Mouse (Mus musculus) c-Kit-positive CD71-positive TER-119-negative erythroid progenitor cells, embryonic 14.5 days (primary cell): ENCODE measurements around the gene Rnf41.

Experiments
- DNase-seq: peaks from one replicate; pipeline ENCODE4 v3.0.0-alpha.2; 2013; ENCODE audit warnings: low read depth

Gene Rnf41

DNA sequence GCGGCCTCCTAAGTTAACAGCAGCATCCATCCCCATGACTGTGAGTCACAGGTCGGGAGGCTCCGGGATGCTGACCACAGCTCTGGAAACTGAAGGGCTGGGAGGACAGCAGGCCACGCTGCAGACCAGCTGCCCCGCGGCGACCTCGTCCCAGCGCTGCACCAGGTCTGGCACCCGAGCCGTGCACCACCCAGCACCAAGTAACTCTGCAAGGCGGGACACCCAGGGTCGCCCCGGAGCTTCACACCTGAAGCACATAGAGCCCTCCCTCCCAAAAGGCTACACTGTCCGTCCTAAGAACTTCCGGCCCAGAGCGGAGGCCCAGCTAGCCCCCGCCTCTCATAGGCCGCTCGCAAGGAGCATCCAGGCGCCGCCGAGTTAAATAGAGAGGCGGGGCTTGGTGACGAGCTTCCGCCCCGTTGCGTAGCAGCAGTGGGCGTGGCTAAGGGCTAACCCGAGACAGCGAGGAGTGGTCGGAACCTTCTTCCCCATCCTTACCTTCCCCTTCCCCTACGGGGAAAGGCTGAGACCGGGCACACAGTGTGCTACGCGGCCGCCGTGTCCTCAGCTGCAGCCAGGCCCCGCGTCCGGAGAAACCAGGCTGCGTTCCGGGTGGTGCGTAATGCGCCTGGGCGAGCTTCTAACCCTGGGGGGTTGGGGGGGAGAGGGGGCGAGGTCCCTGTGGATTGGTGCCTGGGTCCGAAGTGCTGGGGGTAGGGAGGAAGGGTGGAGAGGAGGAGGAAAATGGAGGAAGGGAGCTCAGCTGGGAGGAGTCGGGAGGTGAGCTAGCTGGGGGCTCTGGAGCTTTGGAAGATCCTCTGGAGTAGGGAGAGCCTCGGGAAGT is at the start of gene Rnf41, which contains the start of gene Nabp2:
Gene Rnf41 (plus strand): TSS at position 447 of the 844 bp plus-strand sequence.
Gene Nabp2 (minus strand): TSS at position 282 of the 844 bp plus-strand sequence.
- peak; percentile 92 for DNase-seq

DNA sequence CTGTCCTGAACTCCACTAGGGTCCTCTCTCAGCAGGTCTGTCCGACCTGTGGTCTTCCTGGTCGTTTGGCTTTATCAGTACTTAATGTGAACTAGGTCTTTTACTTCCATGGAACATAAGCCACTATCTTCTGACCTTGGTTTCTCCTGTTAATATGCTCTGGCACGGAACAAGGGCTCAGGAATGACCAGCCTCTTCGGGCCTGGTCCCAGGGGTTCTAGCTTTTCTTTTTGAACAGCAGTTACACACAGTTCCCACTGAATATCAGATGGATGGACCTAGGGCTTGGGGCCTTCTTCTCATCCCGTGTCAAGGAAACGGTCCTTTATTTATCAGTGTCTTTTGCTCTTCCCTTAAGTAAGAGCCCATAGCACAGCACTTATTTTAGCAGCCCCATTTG is 49.6 kb upstream of the Rnf41 start:
- DNase-seq: no peak

DNA sequence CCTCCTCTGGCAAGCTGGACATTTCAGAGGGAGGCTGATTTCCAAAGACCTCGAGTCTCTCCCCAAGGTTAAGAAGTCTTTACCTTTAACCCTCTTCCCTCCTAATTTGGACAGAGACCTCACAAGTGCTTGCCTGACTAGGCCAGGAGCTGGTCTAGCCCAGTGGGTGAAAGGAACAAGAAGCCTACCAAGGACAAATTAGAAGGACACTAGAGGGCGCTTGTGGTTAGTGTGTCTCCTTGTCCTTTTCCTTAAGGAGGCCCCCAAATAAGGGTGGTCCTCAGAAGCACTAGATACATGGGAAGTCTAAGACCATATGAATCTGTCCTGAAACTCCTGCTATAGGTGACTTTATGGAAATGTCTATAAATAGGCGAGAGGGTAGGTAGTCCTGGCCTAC is 48.9 kb upstream of the Rnf41 start:
- DNase-seq: no peak

DNA sequence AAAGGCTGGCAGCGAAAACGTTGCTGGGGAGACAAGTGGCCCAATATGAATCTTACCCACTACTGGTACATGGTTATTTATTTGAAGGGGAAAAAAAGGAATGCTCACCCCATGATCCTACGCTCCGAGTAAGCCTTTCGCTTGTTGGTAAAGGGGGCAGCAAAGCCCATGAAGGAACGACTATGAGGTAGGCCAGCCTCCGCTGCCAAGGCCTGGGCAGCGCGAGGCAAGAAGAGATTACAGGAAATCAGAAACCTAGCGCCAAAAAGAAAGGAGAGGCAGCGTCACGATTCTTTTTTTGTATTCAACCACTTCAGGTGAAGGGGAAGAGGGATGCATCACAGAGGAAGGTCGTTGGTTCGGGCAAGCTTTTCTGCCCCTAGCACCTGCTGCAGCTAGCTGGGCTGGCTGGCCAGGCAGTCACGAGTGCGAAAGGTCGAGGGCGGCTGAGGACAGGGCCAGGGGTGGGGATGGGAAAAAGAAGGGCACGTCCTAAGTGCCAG is 43.5 kb upstream of the Rnf41 start:
- no peak for DNase-seq

DNA sequence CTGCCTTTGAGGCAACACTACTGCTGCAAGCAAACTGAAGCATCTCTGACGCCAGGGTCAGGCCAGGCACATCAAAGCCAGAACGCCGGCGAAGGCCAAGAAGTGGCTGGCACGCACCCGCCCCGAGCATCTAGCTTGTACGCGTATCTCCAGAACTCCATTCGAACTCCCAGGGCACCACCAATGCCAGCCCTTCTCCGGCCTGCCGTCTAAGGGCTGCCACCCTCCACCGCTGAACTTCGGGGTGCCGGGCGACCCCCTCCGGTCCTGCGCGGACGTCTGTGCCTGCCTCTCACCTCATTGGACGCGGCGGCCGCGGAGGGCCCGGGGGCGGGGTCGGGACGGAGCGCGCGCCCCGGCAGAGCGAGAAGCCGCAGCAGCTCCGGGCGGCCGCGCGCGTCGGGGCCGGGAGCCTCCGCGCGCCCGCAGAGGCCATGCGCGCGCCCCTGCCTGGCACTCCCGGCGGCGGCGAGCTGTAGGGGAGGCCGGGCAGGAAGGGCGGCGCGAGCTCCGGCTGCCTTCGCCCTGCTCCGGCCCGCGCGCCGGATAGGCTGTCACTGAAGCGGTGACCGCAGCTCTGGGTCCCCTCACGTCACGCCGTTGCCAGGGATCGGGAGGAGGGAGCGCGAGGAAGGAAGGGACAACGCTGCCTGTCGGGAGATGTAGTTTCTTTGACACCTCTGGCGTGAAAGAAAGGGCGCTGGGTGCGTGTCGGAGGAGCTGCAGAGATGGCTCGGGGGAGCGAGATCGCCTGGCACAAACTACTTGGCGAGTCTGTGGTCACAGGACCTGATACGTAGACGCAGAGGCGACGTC is 42.8 kb upstream of the Rnf41 start, which contains the start of gene Coq10a:
Gene Coq10a (minus strand): TSS at position 596 of the 816 bp plus-strand sequence.
- DNase-seq: peak; percentile 76

DNA sequence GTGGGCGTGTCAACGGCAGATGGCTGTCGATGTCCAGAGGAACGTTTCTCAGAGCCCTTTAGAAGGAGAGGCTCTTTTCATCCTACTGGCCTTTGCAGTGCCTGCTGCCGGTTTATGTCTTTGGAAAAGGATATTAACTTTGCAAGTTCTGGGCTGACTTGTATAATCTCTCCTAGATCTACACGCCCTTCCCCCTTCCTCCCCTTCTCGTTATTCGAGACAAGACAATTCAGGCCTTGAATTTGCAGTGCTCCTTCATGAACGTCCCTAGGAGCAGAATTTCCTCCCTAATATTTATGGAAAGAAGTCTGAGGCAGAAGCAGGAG is 42.3 kb upstream of the Rnf41 start:
- DNase-seq: no peak

DNA sequence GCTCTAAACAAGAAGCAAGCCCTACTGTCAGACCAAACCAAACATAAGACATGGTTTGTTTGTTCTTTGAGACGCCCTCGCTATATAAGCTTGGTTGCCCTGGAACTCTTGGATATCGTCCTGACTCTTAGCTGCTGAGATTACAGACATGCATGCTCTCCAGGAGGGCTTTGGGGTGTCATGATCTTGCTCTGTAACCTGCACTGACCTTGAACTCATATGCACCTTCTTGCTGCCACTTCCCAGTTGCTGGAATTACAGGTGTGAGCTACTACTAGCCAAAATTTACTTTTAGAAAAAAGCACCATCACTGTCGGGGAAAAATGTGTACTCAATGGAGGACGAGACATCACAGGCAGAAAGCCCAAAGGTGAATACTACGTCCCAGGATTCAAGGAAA is 41.9 kb upstream of the Rnf41 start:
- DNase-seq: no peak

DNA sequence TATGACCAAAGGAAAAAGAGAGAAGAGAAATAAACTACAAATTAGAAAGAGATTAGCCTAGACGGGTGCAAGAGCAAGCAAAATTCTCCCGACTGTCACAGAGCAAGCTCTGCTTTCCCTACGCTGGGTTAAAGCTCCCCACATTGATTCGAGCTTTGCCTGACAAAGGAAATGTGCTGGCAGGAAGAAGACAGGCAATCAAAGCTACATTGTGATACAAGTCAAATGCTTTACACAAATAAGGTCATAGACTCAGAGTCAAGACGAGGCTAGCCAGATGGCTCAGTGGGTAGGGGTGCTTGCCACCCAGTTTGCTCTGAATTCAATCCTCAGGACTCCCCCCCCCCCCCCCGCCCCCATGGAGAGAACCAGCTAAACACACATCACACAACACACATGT is 41.4 kb upstream of the Rnf41 start:
- DNase-seq: no peak

DNA sequence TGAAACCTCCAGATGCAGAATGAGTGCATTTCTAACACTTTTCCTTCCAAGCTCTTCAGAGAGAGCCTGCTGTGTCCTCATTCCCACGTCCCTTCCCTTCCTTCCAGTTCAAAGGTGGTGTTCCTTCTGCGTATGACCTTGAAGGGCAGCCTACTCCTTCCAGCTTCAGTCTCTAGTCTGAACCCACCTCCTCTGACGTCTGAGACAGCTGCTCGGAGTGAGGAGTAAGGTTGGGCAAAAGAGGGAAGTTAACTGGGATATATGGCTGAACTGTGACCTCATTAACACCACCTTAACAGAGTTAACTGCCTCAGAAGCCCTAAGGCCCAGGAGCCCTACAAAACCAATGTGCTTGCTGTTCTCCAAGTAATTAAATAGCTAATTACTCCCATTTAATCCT is 40.9 kb upstream of the Rnf41 start:
- no peak for DNase-seq

DNA sequence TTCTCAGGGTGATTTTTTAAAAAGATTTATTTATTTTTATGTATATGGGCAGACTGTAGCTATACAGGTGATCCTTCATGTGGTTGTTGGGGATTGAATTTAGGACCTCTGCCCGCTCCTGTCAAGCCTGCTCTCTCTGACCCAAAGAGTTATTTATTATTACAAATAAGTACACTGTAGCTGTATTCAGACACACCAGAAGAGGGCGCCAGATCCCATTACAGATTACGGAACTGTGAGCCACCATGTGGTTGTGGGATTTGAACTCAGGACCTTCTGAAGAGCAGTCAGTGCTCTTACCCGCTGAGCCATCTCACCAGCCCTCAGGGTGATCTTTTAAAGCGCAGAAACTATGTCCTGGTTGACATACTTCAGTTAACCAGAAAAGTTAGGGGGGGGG is 39.3 kb upstream of the Rnf41 start:
- DNase-seq: no peak

DNA sequence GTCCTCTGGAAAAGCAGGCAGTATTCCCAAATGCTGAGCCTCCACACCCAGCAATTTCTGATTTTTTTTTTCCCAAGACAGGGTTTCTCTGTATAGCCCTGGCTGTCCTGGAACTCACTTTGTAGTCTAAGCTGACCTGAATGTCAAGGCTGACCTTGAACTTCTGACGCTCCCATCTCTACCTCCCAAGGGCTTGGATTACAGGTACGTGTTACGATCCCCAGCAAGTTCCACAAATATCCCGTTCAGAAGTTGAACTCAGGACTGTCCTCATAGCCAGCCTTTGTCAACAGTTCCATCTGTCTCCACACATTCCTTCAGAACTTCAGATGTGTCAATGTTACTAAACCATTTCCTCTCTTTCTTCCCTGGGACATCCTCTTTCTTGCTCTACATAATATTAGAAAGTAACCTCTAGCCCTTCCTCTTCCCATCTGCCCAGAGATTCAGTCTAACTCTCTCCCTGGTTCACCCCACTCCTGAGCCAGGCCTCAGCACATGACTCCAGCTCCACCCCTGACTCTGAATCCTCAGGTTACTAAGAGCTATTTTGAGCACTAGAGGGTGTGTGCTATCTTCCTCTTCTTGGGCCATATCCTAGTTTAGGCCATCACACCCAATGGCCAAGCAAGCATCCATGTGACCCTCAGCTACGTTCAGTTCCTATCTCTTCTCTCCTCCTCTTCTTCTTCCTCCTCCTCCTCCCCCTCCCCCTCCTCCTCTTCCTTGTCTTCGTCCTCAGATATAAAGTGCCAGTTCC is 38.3 kb upstream of the Rnf41 start:
- DNase-seq: no peak

DNA sequence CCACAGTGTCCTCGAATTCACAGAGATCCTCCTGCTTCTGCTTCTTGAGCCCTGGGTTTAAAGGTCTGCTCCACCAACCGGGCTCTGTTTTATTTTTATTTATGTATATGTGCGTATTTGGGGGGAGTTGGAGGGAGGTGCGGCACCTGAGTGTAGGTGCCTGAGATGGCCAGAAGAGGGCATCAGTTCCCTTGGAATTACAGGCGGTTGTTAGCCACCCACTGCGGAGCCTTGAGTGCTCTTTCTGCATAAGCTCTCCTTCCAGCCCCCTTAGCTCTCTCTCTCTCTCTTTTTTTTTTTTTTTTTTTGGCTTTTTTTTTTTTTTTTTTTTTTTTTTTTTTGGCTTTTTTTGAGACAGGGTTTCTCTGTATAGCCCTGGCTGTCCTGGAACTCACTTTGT is 37.1 kb upstream of the Rnf41 start:
- DNase-seq: no peak

DNA sequence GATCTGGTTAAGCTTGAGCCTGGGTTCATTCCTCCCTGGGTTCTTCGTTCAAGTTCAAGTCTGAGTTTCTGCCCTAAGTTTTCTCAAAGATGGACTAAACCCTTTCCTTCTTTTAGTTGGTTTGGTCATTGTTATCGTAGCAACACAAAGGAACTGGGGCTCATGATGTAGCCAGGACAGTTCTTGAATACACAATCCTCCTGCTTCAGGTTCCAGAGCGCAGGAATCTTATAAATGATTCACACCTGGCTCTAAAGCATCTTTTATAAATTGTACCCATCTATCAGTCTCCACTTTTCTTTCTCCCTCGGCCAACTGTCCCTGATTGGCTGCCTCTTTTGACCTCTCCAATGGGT is 35.4 kb upstream of the Rnf41 start:
- no peak for DNase-seq

DNA sequence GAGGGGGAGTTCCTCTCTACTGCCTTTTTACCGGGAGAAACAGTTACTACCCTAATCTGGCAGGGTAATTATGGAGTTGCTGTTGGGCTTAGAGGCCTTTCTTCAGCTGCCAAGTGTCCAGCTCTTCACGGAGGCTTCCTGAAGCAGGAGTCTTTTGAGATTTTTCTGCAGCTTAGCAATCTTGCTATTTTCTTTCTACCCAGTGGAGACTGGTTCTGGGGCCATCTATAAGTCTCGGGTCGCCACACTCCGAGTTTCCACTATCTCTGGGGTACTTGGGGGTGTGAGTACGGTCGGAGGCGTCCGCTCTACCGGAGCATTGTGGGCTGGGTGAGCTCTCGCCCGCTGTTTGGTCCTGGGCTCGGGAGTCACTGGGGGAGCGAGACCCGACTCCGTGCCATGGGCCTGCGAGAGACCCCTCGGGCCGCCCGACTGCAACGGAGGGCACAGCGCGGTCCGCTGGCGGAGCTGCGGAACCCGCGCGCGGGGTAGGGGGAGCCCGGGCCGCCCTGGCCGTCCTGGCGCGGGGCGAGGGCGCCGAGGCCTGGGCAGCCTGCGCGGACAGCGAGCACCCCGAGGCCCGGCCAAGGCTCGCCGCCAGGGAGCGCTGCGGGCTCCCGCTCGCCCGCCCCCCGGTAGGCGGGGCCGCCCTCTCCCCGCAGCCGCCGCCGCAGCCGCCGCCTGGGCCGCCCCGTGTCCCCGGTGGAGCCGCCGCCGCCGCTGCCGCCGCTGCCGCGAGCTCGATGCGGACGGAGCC is 34.8 kb upstream of the Rnf41 start, which contains the start of gene Ankrd52:
Gene Ankrd52 (plus strand): TSS at position 661 of the 757 bp plus-strand sequence.
- peak; percentile 54 for DNase-seq

DNA sequence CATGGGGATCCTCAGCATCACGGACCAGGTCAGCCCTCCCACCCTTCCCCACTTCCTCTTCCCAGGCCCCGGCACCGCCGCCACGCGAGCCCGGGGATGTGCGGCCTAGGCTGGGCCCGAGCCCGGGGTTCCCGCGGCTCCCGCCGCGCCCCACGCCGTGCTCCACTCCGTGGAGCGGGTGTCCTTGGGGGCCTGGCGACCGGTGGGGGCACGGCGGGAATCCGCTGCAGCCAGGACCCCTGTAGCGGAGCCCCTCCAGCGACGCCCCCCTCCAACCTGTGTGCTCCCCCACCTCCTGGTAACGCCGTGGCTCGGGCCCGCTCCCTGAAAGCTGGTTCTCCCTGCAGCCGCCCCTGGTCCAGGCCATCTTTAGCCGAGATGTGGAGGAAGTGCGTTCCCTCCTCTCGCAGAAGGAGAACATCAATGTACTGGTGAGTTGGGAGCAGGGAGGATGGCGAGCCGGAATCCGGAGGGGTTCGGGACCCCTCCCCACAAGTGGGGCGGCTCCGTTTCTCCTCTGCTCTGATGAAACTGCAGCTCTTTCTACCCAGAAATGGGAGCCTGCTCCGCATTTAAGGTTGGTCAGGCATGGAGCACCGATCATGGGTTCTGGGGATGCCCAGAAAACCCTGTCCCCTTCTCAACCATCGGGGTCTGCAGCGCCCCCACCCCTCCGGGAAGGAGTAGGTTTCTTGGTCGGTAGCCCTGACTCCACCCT is 34.1 kb upstream of the Rnf41 start:
- DNase-seq: no peak

DNA sequence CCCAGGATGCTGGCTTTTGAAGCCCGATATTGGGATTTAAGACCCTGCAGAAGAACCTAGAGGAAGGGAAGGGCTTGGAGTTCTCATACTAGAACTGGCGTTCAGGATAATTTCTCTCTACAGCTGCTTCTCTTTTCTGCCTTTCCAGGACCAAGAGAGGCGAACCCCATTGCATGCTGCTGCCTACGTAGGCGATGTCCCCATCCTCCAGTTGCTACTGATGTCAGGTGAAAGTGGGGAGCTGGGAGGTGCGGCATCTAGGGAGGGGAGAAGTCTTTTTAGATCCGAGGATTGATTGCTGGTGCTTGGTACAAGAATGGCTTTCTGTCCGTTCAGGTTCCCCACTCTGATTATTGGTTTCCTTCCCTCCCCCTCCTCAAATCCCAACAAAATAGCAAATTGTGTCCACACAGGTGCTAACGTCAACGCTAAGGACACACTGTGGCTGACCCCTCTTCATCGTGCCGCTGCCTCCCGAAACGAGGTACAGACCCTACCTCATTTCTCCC is 33.5 kb upstream of the Rnf41 start:
- no peak for DNase-seq

DNA sequence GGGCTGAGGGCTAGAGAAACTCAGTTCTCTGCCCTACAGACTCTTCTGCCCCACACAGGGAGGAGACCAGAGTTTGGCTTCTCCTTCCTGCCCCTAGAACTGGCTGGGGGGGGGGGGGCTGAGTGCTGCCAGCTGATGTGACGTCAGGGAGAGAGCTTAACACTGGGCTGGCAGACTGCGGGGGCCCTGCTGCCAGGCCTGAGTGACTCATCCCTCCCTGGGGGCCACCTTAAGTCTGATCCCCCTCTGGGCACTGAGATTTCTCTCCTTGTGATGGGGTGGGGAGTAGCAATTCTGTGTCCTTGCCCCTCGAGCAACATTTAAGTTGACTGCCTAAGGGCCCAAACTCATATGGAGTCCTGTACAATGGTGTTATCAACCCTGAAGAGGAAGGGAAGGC is 33.0 kb upstream of the Rnf41 start:
- no peak for DNase-seq

DNA sequence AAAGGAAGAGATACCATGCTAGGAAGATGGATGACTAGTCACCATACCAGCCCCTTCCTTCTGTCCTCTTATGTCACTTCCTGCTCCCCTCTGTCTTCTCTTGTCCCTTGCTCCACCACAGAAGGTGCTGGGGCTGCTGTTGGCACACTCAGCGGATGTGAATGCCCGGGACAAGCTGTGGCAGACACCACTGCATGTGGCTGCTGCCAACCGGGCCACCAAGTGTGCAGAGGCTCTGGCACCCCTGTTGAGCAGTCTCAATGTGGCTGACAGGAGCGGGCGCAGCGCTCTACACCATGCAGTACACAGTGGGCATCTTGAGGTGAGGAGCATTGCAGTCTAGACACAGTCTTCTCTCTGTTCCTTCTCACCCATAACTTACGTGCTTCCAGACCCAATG is 32.2 kb upstream of the Rnf41 start:
- DNase-seq: no peak

DNA sequence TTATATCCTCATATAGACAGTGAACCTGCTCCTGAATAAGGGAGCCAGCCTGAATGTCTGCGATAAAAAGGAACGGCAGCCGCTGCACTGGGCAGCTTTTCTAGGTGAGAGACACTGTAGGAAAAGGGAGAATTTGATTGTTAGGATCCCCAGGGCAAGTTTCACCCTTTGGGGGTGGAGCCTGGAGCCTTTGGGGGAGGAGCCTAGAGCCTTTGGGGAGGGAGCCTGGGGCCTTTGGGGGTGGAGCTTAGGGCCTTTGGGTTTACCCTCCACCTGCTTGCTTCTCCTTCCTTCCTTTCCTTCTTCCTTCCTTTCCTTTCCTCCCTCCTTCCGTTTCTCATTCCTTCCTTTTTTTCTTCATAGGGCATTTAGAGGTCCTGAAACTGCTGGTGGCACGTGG is 30.9 kb upstream of the Rnf41 start:
- DNase-seq: peak; percentile 50

DNA sequence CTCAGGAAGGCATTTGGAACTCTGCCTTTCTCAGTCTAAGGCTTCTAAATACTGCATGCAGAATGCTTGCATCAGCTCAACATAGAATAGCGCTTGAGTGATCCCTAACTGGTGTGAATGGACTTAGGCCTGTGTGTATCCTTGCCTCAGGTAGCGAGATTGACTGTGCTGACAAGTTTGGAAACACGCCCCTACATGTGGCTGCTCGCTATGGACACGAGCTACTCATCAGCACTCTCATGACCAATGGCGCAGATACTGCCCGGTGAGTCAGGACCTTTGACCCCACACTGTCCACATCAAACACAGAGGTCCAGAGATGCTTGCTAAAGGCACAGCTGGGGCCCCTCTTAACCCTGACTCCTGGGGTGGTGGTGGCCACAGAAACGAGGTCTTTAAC is 29.0 kb upstream of the Rnf41 start:
- DNase-seq: no peak

DNA sequence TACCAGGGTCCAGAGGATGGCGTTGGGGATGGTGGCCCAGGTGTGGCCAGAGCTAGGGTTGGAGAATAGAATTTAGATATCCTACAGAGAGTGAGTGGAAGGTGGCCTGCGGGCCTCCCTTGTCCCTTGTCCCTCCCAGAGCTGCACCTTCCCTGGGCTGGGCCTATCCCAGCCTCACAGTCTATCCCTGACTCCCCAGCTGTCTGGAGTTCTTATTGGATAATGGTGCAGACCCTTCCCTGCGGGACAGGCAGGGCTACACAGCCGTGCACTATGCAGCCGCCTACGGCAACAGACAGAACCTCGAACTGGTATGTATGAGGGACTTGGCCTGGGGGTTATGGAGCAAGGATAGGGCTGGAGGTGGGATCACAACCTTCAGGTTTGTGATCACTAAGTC is 25.6 kb upstream of the Rnf41 start:
- DNase-seq: no peak
